Mouse (Mus musculus) A20 (cell line): ENCODE data around the gene Fam53b.
"Not testable (repeated sequence)": the region's sequence is repeated elsewhere in the genome, so short reads cannot be mapped to it uniquely, and the experiment has no call there.

Source experiments
- DNase-seq: peaks from one replicate; pipeline ENCODE4 v3.0.0-alpha.2; 2011; ENCODE audit warnings: low read depth, low spot score

The Fam53b gene

DNA sequence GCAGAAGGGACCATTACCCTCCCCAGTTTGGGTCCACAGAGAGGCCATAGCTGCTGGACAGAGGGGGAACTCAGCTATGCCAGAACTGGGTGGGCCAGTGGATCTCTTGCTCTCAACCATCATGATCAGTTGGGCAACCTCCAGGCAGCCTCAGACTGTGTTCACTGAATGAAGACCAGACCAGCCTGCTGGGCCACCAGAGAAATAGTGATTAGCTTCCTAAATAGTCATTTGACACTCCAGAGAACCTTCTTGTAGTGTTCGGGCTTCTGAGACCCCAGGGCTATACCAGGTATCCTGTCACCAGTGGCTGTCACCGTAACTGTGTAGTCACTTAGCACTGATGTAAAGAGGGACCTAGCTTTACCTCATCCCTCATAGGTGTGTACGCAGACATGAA, 131.3 kb downstream of the Fam53b start:
- no peak for DNase-seq

GRCm38 (mm10) chr7:132681831-132682230, 131.9 kb downstream of the Fam53b start:
- no peak for DNase-seq

- no peak for DNase-seq
Observed at GRCm38 (mm10) chr7:132681296-132681695, 132.4 kb downstream of the Fam53b start.

DNA sequence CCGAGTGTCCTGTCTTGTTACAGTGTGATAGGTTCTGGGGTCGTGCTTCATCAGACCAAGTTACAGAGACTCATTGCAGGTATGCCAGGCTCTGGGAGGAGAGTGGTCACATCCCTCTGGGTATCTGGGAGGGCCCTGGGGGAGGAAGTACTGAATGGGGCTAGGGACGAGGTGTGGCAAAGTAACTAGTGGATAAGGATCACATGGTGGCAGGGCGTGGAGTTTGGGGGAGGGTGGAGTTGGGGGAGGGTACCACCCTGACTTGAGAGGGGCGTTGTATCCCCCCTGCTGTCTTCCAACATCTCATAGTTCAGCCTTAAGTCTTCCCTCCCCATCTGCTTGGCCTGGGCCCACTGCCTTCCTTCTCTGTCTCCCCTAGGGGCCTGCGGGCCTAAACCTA, 134.1 kb downstream of the Fam53b start:
- no peak for DNase-seq

DNA sequence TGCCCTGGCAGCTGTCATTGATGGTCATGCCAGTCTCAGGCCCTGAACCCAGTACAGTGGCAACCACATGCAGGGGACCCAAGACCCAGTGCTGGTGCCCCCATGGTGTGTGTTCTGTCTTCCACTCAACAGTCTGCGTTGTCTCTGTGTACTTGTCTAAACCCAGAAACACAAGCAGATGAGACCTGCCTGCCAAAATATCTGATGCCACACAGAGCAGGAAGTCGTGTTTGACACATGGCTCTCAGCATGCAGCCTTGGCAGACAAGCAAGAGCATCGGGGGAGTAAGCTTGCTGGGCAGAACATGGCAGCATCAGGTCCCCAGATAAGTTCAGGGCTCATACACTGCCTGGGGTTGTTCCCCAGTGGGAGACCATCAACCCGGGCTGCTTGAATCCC, 134.6 kb downstream of the Fam53b start:
- no peak for DNase-seq

DNA sequence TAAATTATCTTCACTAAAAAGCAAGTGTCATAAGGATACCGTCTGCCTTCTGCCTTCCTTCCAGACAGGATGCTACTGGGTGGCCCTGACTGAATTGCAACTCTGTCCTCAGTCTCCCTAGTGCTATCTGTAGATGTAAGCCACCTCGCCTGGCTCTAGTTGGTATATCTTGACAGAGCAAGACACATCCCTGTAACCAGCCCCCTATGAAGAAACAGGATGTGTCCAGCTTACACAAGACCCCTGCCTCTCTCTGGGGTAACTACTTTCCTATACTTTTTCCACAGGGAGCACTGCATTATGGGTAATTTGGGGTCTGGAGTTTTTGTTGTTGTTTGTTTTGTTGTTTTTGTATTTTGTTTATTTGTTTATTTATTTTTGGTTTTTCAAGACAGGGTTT, 137.8 kb downstream of the Fam53b start:
- DNase-seq = no peak

DNA sequence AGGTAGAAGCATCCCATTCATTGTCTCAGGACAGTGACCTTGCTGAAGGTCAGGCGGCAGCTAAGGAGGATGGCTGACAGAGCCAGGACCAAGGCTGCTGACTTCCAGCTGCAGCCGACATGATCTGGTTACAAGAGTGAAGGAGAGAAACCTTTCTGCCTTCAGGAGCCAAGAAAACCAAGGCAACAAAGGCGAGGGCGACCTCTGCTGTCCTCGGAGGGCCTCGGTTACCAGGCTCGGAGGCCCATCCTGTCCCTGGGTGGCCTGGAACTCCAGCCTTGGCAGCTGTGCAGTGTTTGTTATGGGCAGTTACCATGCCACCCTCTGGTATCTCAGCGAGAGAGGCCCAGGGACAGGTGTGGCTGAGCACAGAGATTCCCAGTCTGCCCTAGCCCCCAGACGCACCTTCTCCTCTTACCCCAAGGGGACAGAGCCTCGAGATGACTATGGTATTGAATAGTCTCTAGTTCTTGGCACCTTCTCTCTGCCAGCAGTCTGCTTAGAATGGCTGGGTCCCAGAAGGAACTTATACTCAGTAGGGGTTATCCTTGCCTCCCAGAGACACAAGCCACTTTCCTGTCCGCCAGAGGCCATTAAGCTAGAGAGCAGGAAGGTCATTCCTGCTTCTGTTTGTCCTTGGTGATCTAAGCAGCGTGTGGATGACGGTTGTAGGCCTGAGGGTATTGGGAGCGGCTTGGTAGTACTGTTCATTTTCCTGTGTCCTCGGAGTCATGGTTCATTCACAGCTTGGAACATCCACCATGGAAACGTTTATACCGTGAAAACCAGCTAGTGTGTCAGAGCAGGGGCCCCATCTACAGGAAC, 139.5 kb downstream of the Fam53b start:
- no peak for DNase-seq

DNA sequence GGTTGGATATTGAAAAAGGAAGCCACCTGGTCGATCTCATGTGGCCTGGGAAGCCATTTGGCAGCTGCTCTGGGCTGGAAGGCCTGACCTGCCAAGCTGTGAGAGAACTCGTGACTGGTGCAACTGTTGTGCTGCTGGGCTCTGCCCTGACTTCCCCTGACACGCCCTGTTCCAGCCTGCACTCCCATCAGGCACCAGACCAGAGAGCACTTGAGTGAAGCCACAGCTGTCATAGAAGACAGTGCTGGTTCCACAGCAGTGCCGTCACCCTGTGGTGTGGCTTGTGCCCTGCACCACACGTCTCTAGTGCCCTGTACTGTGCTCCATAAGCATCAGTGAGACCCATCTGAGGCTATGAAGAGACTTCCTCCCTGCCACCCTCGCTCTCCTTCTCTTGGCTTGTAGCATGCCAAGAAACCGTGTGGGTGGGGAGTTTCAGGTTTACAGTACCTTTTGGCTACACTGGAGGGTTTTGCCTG, 141.2 kb downstream of the Fam53b start:
- DNase-seq = peak; percentile 33

DNA sequence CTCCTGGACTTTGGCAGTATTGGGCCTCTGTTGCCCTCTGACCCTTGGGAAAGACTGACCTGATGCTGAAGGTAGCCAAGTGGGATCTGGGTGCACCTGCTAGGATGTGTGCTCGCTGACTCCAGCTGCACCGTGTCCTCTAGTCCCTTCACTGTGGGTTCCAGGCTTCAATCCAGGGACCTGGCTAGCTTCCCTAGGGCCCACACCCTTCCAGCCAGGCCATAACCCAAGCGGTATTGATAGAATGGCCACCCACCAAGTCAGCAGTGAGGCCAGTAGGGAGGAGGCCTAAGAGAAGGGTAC, 142.9 kb downstream of the Fam53b start:
- DNase-seq = no peak

DNA sequence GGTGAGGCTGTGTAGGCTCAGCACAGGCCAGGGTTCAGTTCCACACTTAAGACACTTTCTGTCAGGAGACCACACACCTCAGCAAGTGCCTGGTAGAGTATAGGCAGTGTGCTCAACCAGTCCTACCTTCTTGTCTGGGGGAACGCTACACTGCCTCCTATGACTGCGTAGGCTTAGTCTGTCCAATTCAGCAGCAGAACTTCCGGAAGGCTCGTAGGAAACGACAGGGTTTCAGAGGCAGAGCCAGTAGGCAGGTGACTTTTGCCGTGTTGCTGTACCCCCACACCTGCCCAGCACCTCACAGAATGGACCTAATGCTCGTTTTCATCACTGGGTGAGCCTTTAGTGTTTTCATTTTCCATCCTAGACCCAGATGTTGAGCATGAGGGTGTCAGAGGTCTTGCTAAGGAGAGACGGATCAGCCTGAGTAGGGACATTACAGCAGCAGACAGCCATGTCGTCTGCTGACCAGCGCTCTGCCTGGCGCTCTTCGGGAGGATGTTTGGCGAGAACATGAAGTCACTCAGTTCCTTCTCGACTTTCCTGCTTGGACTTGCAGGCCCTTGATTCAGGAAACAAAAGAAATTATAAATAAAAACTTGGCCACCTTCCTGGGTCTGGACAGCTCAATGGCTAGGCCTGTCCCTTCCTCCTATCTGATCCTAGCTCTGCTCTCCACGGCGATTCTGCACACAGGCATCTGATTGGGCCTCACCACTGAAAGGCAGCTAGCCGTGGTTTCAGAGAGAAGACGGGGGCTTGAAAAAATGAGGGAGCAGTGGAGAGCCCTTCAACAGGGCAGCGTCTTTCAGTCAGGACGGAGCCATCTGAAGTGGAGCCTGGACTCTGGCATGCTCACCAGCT, 143.5 kb downstream of the Fam53b start:
- no peak for DNase-seq

- DNase-seq = no peak
Observed at GRCm38 (mm10) chr7:132668604-132669003, 145.1 kb downstream of the Fam53b start.

DNA sequence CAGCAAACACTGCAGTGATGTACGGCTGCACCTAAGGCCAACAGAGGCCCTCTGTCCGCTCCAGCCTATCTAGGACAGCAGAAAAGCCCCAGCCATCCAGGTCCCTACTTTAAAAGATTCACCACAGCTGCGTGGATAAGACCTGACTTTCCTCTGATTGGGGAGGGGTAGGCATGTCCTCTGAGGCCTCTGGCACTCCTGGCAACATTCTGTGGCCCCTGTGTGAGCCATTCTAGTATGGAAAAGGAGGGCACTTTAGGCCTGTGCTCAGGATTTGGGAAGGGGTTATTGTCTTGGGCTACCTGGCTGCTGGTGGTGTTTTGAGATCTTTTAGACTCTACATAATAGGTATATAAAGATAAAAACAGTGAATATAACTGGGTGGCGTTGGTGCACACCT, 147.2 kb downstream of the Fam53b start:
- no peak for DNase-seq

GRCm38 (mm10) chr7:132665664-132666382, 147.9 kb downstream of the Fam53b start:
- DNase-seq = no peak

DNA sequence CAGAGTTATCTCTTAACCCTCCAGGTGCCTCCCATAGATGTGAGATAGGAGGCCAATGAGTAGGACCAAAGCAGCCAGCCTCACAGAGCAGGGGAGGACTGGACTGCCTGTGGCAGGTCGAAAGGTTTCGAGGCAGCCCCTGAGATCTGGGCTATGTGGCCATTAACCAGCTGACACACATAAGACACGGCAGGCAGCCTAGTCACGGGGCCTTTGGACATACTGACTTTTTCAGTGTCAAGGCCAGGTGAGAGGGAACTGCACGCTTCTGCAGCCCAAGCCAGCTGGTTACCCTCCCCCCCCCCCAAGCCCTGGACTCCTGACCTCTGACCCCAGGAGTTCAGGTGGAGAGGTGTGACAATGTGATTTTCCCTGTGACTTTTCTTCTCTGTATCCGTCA, 148.9 kb downstream of the Fam53b start:
- DNase-seq = no peak

DNA sequence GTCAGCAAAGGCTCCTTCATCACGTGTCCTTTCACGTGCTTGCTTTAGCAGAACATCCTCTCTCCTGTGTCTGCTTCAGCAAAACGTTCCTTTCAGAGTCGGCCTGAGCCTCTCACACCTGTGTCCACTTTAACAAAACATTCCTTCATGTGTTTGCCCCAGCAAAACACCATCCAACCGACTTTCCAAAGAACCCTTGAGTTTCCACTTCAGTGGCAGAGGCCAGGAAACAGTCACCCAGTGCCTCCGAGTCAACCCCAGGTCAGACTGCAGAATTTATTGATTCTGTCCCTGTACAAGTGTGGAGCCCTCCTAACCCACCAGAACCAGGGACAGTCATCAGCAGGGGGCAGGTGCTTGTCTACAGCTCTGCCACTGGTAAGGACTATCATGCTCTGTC, 150.9 kb downstream of the Fam53b start:
- not testable (repeated sequence) for DNase-seq
